Mouse (Mus musculus) embryonic facial prominence, embryonic 14.5 days (tissue): ENCODE measurements around the gene Cct2. TPM values are rescaled to one million over a fixed set of nuclear protein-coding genes. Genes with fewer than 3 reads are reported as not detected.
A peak's percentile ranks its signal among the peaks of the same experiment; 100 is the strongest.

Source experiments
- ATAC-seq: fragments of 200-750 bp; cut with Nextera tagmentation; 2 replicates; pipeline ENCODE4 v1.8.0; 2017; ENCODE audit warnings: low read depth, moderate number of reproducible peaks, moderate TSS enrichment
- DNase-seq: peaks from one replicate; pipeline ENCODE4 v3.0.0-alpha.2; 2015; ENCODE audit warnings: low spot score
- H3K27ac ChIP-seq: fragments of 300-500 bp; sonication (generic); replicated peaks from 2 replicates; pipeline ENCODE4 v1.5.1; 2014; ENCODE audit warnings: low read depth, mild to moderate bottlenecking, low read length, moderate library complexity
- H3K27me3 ChIP-seq: fragments of 300-500 bp; sonication (generic); replicated peaks from 2 replicates; pipeline ENCODE4 v1.6.1; 2014; ENCODE audit warnings: low read length; ENCODE audit not compliant: control insufficient read depth, insufficient read depth
- H3K36me3 ChIP-seq: fragments of 300-500 bp; sonication (generic); 2 replicates; pipeline ENCODE4 v1.6.1; 2014; ENCODE audit warnings: low read length, mixed read lengths; ENCODE audit not compliant: control insufficient read depth, insufficient read depth
- H3K4me1 ChIP-seq: fragments of 300-500 bp; sonication (generic); 2 replicates; pipeline ENCODE4 v1.6.1; 2014; ENCODE audit warnings: antibody characterized with exemption, low read length; ENCODE audit not compliant: control insufficient read depth, insufficient read depth
- H3K4me2 ChIP-seq: fragments of 300-500 bp; sonication (generic); 2 replicates; pipeline ENCODE4 v1.6.1; 2014; ENCODE audit warnings: low read depth, mild to moderate bottlenecking, low read length, moderate library complexity, mixed read lengths
- H3K4me3 ChIP-seq: fragments of 300-500 bp; sonication (generic); 2 replicates; pipeline ENCODE4 v1.5.1; 2014; ENCODE audit warnings: low read depth, mild to moderate bottlenecking, low read length
- H3K9ac ChIP-seq: fragments of 300-500 bp; sonication (generic); 2 replicates; pipeline ENCODE4 v1.6.1; 2014; ENCODE audit warnings: low read depth, mild to moderate bottlenecking, low read length, moderate library complexity, mixed read lengths
- H3K9me3 ChIP-seq: fragments of 300-500 bp; sonication (generic); 2 replicates; pipeline ENCODE4 v1.6.1; 2016; ENCODE audit warnings: low read length; ENCODE audit not compliant: control insufficient read depth
- whole genome bisulfite sequencing: fragments of 180-500 bp; shearing (Covaris S2); extraction: QIAGEN DNeasy Blood & Tissue Kit; methylation state at CpG from one replicate; pipeline ENCODE4 v1.1.7; 2014; 5-methylcytosine and 5-hydroxymethylcytosine counted together
- polyA plus RNA-seq: library from polyadenylated mRNA; unstranded; fragments of >200 nt; fragmentation: Nextera tagmentation; extraction: Ambion mirVana; gene quantifications from 2 replicates; pipeline ENCODE4 v1.2.1, GENCODE M21; 2014

Gene Cct2
- polyA plus RNA-seq, 1 experiment from 2014 or later, result 266 TPM

DNA sequence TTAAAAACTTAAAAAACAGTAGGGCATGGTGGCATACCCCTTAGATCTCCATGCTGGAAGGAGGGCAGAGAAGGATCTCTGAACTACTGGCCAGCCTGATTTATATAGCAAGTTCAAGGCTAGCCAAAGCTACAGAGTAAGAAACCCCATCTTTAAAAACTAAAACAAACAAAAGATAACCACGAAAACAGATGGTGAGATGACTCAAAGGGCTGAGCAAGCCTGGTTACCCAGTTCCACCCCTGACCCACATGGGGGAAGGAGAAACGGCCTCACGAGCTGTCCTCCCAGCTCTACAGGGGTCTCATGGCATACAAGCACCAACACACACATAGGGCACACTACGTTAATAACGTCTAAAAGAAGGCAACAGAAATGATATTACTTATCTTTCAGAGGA is 36.6 kb upstream of the Cct2 start:
- 76% methylated on average over 5 of the region's 5 CpGs for WGBS
- DNase-seq (no peak), ATAC-seq (no peak)
- Histone ChIP-seq H3K4me1 (no peaks in the 10 kb centered on the region), H3K4me2 (no peak overlapping the region), H3K36me3 (peaks cover 6% of the 10 kb centered on the region; the same call in 1 of the 2 replicates), H3K27ac (no peak overlapping the region), H3K9me3 (no peaks in the 10 kb centered on the region), H3K27me3 (no peaks in the 10 kb centered on the region), H3K4me3 (no peak overlapping the region), H3K9ac (no peak overlapping the region)

DNA sequence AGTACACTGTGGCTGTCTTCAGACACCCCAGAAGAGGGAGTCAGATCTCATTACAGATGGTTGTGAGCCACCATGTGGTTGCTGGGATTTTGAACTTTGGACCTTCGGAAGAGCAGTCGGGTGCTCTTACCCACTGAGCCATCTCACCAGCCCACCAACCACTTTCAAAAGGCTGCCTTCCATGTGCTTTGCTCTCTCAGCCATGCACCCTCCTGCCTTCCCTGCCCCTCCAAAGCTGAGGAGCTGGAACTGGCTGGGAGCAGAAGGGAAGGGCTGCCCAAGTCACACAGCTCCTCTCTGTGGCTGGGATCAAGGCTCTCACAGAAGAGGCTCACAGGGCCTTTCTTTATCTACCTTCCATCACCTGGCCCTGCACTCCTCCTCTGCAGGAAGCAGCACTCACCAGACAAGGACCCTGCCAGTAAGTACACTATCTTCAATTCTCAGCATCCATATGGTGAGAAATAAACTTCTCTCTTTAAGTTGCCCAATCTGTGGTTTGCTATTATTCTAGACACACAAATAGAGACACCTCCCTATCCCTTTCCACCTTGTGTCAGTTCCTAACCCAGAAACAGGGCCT is 33.6 kb upstream of the Cct2 start:
- Histone ChIP-seq H3K27me3 (no peaks in the 10 kb centered on the region), H3K36me3 (peaks cover 6% of the 10 kb centered on the region; the same call in 1 of the 2 replicates), H3K4me3 (no peak overlapping the region), H3K4me2 (no peak overlapping the region), H3K9me3 (no peaks in the 10 kb centered on the region), H3K4me1 (no peaks in the 10 kb centered on the region), H3K27ac (no peak overlapping the region), H3K9ac (no peak overlapping the region)
- ATAC-seq, result no peak
- 82% methylated on average over 2 of the region's 2 CpGs for WGBS
- no peak for DNase-seq

DNA sequence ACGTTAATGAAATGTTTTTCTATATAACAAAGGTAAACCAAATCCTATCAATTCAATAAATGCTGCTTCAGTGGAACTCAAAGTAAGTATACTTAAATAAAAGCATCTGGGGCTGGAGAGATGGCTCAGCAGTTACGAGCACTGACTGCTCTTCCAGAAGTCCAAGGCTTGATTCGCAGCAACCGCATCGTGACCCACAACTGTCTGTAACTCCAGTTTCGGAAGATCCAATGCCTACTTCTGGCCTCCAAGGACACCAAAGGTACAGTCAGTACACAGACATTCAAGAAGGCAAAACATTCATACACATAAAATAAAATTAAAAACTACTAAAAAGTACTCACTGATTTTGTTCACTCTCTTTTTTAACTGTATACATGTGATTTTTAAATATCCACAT is 32.5 kb upstream of the Cct2 start:
- DNase-seq (no peak), ATAC-seq (no peak)
- no peak overlapping the region for H3K27ac ChIP-seq
- no peaks in the 10 kb centered on the region for H3K9me3 ChIP-seq
- WGBS, result 83% methylated on average over 6 of the region's 6 CpGs
- no peak overlapping the region for H3K9ac ChIP-seq
- H3K4me2 ChIP-seq, result no peak overlapping the region
- peaks cover 6% of the 10 kb centered on the region; the same call in 1 of the 2 replicates for H3K36me3 ChIP-seq
- H3K4me1 ChIP-seq, result no peaks in the 10 kb centered on the region
- H3K27me3 ChIP-seq, result no peaks in the 10 kb centered on the region
- H3K4me3 ChIP-seq, result no peak overlapping the region

DNA sequence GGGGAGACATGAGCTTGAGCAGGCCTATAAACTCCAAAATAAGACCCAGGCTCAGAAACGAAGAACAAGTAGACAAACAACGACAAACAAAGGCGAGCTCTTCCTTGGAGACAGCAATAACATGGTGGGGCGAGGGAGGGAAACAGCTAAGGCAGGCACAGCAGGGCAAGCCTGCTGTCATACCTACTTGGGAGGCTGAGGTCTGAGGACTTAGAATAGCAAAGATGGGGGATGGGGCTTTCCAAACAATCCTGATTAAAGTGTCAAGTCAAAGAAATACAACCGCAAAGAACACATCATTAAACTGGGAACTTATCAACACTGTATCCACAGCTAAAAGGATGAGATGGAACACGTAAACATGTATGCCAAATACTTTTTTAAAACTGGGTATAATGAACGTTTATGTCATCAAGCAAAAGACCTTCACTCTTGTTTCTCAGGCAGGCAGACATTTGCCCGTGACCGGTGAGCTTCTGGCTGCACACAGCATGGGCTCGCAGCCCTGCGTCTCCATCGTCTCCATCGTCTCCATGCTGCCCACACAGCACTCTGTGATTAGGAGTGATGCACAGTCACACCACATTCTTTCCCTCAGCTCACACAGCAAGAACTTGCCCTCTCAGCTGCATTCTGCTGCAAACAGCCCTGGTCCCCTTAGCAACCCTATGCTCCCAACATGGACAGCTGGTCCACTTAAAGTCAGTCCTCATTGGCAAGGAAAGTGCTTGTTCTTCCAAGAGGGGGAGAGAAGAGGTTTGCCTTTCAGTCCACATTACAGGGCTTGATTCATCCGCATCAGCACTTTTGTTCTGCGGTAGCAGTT is 31.1 kb upstream of the Cct2 start:
- peak; percentile 72 for DNase-seq
- Histone ChIP-seq H3K4me2 (no peak overlapping the region), H3K27ac (no peak overlapping the region), H3K4me3 (no peak overlapping the region), H3K9me3 (no peaks in the 10 kb centered on the region), H3K4me1 (no peaks in the 10 kb centered on the region), H3K9ac (no peak overlapping the region), H3K27me3 (no peaks in the 10 kb centered on the region), H3K36me3 (peaks cover 6% of the 10 kb centered on the region; the same call in 1 of the 2 replicates)
- peak; percentile 82; the same call in 1 of the 2 replicates for ATAC-seq
- WGBS, result 69% methylated on average over 15 of the region's 15 CpGs

DNA sequence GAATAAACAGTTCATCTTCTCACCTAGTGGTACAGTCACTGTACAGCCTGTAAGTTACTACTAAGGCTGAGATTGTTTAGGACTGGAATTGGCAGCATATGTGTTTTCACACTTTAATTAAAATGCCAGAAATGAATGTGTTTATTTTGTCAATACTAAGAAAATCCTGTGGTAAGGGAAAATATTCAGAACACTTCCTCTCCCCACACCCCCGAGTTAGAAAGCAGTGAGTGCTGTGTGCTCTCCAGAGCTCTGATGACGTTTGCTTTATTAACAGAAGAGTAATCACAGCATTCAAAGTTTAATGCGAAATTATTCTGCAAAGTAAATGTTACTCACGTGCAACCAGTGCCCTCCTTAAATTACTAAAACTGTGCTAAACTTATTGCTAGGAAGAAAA is 26.0 kb upstream of the Cct2 start:
- Histone ChIP-seq H3K4me2 (no peak overlapping the region), H3K27me3 (no peaks in the 10 kb centered on the region), H3K4me3 (no peak overlapping the region), H3K9ac (no peak overlapping the region), H3K4me1 (no peaks in the 10 kb centered on the region), H3K9me3 (no peaks in the 10 kb centered on the region), H3K27ac (no peak overlapping the region), H3K36me3 (peaks cover 14% of the 10 kb centered on the region; the same call in 1 of the 2 replicates)
- DNase-seq (peak; percentile 22), ATAC-seq (no peak)
- WGBS, result 49% methylated on average over 4 of the region's 4 CpGs

DNA sequence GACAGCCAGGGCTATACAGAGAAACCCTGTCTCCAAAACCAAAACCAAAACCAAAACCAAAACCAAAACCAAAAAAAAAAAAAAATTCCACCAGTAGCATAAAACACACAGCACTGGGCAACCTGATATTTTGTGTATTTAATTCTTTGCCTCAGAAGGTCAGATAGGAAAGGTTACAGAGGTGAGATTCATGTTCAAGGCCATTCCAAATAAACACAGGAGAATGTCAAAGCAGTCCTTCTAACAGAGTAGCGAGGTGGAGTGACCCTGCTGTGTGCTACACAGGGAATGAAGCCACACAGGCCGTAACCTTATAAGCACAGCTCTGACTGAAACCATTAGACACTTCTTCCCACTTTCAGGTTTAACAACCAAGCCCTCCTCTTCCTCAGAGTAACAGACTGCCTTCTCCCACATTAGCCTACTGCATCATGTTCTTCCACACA is 18.3 kb upstream of the Cct2 start:
- Histone ChIP-seq H3K27ac (no peak overlapping the region), H3K4me1 (no peaks in the 10 kb centered on the region), H3K27me3 (no peaks in the 10 kb centered on the region), H3K9me3 (no peaks in the 10 kb centered on the region), H3K9ac (no peak overlapping the region), H3K4me2 (no peak overlapping the region), H3K4me3 (no peak overlapping the region), H3K36me3 (peaks cover 72% of the 10 kb centered on the region)
- WGBS, result 86% methylated on average over 2 of the region's 2 CpGs
- DNase-seq, result no peak
- ATAC-seq, result no peak

DNA sequence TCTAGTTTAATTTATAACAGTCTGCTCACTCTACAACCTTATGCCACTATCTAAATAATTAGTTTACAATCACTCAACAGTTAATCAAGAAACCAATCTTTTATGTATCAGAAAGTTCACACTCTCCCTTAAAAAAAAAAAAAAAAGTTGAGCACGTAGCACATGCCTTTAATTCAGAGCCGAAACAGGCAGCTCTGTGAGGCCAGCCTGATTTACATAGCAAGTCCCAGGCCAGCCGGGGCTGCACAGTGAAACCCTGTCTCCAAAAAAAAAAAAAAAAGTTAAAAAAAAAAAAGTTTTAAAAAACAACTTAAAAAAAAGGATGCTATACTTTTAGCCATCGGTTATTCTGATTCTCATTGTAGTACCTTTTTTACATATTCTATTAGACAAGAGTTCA is 17.7 kb upstream of the Cct2 start:
- H3K4me2 ChIP-seq, result no peak overlapping the region
- no peak for DNase-seq
- no peak overlapping the region for H3K4me3 ChIP-seq
- H3K27ac ChIP-seq, result no peak overlapping the region
- H3K9ac ChIP-seq, result no peak overlapping the region
- no peak for ATAC-seq
- H3K4me1 ChIP-seq, result no peaks in the 10 kb centered on the region
- peaks cover 78% of the 10 kb centered on the region for H3K36me3 ChIP-seq
- WGBS, result 71% methylated on average over 4 of the region's 4 CpGs
- H3K9me3 ChIP-seq, result no peaks in the 10 kb centered on the region
- no peaks in the 10 kb centered on the region for H3K27me3 ChIP-seq

DNA sequence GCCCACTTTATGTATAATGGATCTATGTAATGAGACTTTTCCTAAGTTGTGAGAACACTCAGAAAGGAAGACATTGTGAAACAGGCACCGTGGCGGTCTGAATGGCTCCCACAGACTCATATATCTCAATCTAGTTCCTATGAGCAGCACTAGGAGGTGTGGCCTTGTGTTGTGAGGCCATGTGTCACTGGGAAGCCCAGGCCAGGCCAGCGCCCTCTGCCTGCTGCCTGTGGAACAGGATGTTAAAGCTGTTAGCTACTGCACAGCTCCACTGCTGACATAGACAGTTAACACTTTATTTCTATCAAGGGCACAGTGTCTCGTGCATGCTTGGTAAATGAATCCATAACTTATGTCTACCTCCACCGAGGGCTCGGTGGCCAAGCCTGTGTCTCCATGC is 14.7 kb upstream of the Cct2 start:
- Histone ChIP-seq H3K27me3 (no peaks in the 10 kb centered on the region), H3K4me3 (no peak overlapping the region), H3K9ac (no peak overlapping the region), H3K36me3 (peaks cover 78% of the 10 kb centered on the region), H3K4me2 (no peak overlapping the region), H3K4me1 (no peaks in the 10 kb centered on the region), H3K27ac (no peak overlapping the region), H3K9me3 (no peaks in the 10 kb centered on the region)
- no peak for DNase-seq
- peak; percentile 44; the same call in 1 of the 2 replicates for ATAC-seq
- WGBS, result 83% methylated on average over 6 of the region's 6 CpGs
